Mouse (Mus musculus): ENCODE results near the gene Lcn4. TPM values are rescaled to one million over a fixed set of nuclear protein-coding genes. Genes with fewer than 3 reads are reported as not detected.
A peak's percentile ranks its signal among the peaks of the same experiment; 100 is the strongest.

Lcn4 gene
- total and polyA plus RNA-seq, 3 experiments: not detected

DNA sequence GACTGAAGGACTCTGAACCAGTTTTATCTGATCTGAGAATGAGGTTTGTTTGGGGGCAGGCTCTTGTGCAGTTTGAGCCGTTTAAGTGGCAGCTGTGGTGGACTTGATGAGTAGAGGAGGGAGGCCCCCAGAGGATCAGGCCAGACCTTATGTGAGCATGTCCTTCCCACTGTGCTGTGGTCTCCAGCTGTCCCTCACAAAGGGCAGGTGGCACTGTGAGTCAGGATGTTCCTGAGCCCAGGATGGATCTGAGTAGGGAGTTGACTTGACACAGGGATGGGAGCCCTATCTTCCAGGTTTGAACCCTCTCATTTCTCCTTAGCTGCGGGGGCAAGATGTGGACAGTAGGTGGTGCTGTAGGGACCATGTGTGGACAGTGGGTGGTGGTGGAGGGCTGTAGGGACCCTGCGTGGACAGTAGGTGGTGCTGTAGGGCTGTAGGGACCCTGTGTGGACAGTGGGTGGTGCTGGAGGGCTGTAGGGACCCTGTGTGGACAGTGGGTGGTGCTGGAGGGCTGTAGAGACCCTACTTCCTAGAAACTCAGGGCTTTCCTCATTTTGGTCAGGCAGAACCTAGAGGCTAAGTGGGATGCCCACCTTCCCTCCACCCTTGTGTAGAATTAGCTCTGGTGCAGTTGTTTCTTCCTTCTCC, 24.3 kb downstream of the Lcn4 start:
- no peaks in the 10 kb centered on the region for H3K36me3 ChIP-seq (ENCODE audit: control insufficient read depth in 1 of 2, insufficient read depth in 2 of 2, low read length in 2 of 2)
- no peaks in the 10 kb centered on the region for H3K9me3 ChIP-seq (replicated peaks; ENCODE audit: insufficient read depth, low read length)
- H3K4me3 ChIP-seq (ENCODE audit: control insufficient read depth in 1 of 2, insufficient read depth in 1 of 2, low read depth in 2 of 2, low read length in 2 of 2): no peak overlapping the region
- H3K27ac ChIP-seq (ENCODE audit: control insufficient read depth, low read depth, low read length): no peak overlapping the region
- peaks cover 0 to 4% of the 10 kb centered on the region in 2 experiments; a peak in 2 of 4 replicates for H3K4me1 ChIP-seq (ENCODE audit: control insufficient read depth in 1 of 2, insufficient read depth in 2 of 2, low read length in 2 of 2)
- no peaks in the 10 kb centered on the region for H3K27me3 ChIP-seq (ENCODE audit: control insufficient read depth in 1 of 2, insufficient read depth in 2 of 2, low read length in 2 of 2)
- H3K9ac ChIP-seq (ENCODE audit: control insufficient read depth, low read depth, low read length, poor library complexity, severe bottlenecking): no peak overlapping the region
- no peaks in the 10 kb centered on the region for H3K79me2 ChIP-seq (ENCODE audit: control insufficient read depth, insufficient read depth, low read length, poor library complexity)
- DNase-seq (ENCODE audit: low read depth, low spot score): peak; percentile 88
- TF ChIP-seq ZC3H11A (IDR thresholded peaks at IDR 0.05; ENCODE audit: low read depth, low read length) (peak; percentile 65), MXI1 (IDR thresholded peaks at IDR 0.05; ENCODE audit: low read depth, low read length) (peak; percentile 59; the same call in 1 of the 2 replicates), ETS1 (IDR thresholded peaks at IDR 0.05; ENCODE audit: low read depth, low read length) (no peak), GABPA (IDR thresholded peaks at IDR 0.05; ENCODE audit: low read depth, low read length) (no peak), MYC (IDR thresholded peaks at IDR 0.05; ENCODE audit: low read depth, low read length) (no peak), POLR2AphosphoS2 (IDR thresholded peaks at IDR 0.05; ENCODE audit: low read length) (no peak), MAZ (IDR thresholded peaks at IDR 0.05; ENCODE audit: low read depth, low read length) (peak; percentile 80; the same call in 1 of the 2 replicates), RAD21 (IDR thresholded peaks at IDR 0.05; ENCODE audit: low read depth, low read length) (peak; percentile 88), MYB (IDR thresholded peaks at IDR 0.05; ENCODE audit: low read depth, low read length) (no peak), ELF1 (IDR thresholded peaks at IDR 0.05; ENCODE audit: low read depth, low read length) (peak; percentile 59; the same call in 1 of the 2 replicates), BHLHE40 (IDR thresholded peaks at IDR 0.05; ENCODE audit: borderline replicate concordance, low read depth, low read length) (peak; percentile 59), NRF1 (IDR thresholded peaks at IDR 0.05; ENCODE audit: insufficient read depth, low read depth, low read length, poor library complexity, severe bottlenecking) (no peak), CHD2 (IDR thresholded peaks at IDR 0.05; ENCODE audit: low read length) (no peak), SMC3 (IDR thresholded peaks at IDR 0.05; ENCODE audit: low read depth, low read length) (peak; percentile 84), HCFC1 (IDR thresholded peaks at IDR 0.05; ENCODE audit: low read depth, low read length) (peak; percentile 58; the same call in 1 of the 2 replicates), ZNF384 (IDR thresholded peaks at IDR 0.05; ENCODE audit: low read depth, low read length) (0 out of 2 replicates have a peak, but pooled peaks have one; percentile 33), TCF12 (IDR thresholded peaks at IDR 0.05; ENCODE audit: low read depth, low read length) (peak; percentile 40; the same call in 1 of the 2 replicates), ZMIZ1 (IDR thresholded peaks at IDR 0.05; ENCODE audit: low read depth, low read length) (no peak), CHD1 (IDR thresholded peaks at IDR 0.05; ENCODE audit: low read depth, low read length) (no peak), CTCF (IDR thresholded peaks at IDR 0.05 in 2 of 3, conservative IDR thresholded peaks at IDR 0.05 in 1 of 3; ENCODE audit: control insufficient read depth in 1 of 3, insufficient read depth in 1 of 3, low read depth in 2 of 3, low read length in 3 of 3, poor library complexity in 1 of 3, severe bottlenecking in 1 of 3) (peak; percentile 91 to 100 (median 99)), USF2 (IDR thresholded peaks at IDR 0.05; ENCODE audit: borderline replicate concordance in 1 of 2, insufficient read depth in 1 of 2, low read depth in 1 of 2, low read length in 2 of 2) (no peak), SIN3A (IDR thresholded peaks at IDR 0.05; ENCODE audit: low read length) (peak; percentile 61), POLR2A (IDR thresholded peaks at IDR 0.05; ENCODE audit: control insufficient read depth in 1 of 2, insufficient read depth in 1 of 2, low read depth in 1 of 2, low read length in 2 of 2, poor library complexity in 1 of 2) (no peak), UBTF (IDR thresholded peaks at IDR 0.05; ENCODE audit: borderline replicate concordance, insufficient read depth, low read depth, low read length) (no peak), TBP (IDR thresholded peaks at IDR 0.05; ENCODE audit: low read depth, low read length) (no peak), TAL1 (IDR thresholded peaks at IDR 0.05; ENCODE audit: low read length) (no peak), RCOR1 (IDR thresholded peaks at IDR 0.05; ENCODE audit: low read depth, low read length) (no peak), USF1 (IDR thresholded peaks at IDR 0.05; ENCODE audit: low read depth, low read length) (peak; percentile 36; the same call in 1 of the 2 replicates), E2F4 (IDR thresholded peaks at IDR 0.05; ENCODE audit: borderline replicate concordance, low read depth, low read length) (no peak), MEF2A (IDR thresholded peaks at IDR 0.05; ENCODE audit: extremely low read depth, insufficient replicate concordance, low read depth, low read length, poor library complexity, severe bottlenecking) (no peak), EP300 (IDR thresholded peaks at IDR 0.05; ENCODE audit: low read depth in 1 of 2, low read length in 2 of 2) (peak in 1 of 2 experiments; percentile 70; a peak in 2 of 4 replicates), ZKSCAN1 (IDR thresholded peaks at IDR 0.05; ENCODE audit: low read depth, low read length) (no peak), MAFK (IDR thresholded peaks at IDR 0.05; ENCODE audit: borderline replicate concordance, low read depth, low read length) (no peak), GATA1 (IDR thresholded peaks at IDR 0.05; ENCODE audit: low read depth, low read length) (no peak), JUND (IDR thresholded peaks at IDR 0.05; ENCODE audit: low read depth, low read length) (no peak), POLR2AphosphoS5 (IDR thresholded peaks at IDR 0.05; ENCODE audit: borderline replicate concordance, low read depth, low read length) (no peak)
